Mouse (Mus musculus): ENCODE measurements at regions not wholly inside any gene's neighbourhood (a gene's known extent, or its start where the extent isn't known, plus 50 kb on each side); places are given as distances from the start of the nearest gene placed in this dataset.

GRCm38 (mm10) chr2:171935646-171936325, 107.5 kb downstream of the Cbln4 start:
- DNase-seq (ENCODE audit: extremely low read depth) = no peak
- TF ChIP-seq POLR2AphosphoS2 (IDR thresholded peaks at IDR 0.05; ENCODE audit: low read depth, low read length) (no peak), RCOR1 (conservative IDR thresholded peaks at IDR 0.05; ENCODE audit: low read depth, low read length) (no peak), MAX (IDR thresholded peaks at IDR 0.05; ENCODE audit: low read length) (no peak), PAX5 (IDR thresholded peaks at IDR 0.05; ENCODE audit: low read length) (no peak), SIN3A (IDR thresholded peaks at IDR 0.05; ENCODE audit: low read length) (no peak), POLR2A (IDR thresholded peaks at IDR 0.05; ENCODE audit: low read depth, low read length) (no peak), MEF2A (IDR thresholded peaks at IDR 0.05; ENCODE audit: borderline replicate concordance, low read depth, low read length) (no peak), NRF1 (IDR thresholded peaks at IDR 0.05; ENCODE audit: low read depth, low read length) (no peak), JUN (IDR thresholded peaks at IDR 0.05; ENCODE audit: insufficient read depth, low read depth, low read length) (no peak), ZMIZ1 (IDR thresholded peaks at IDR 0.05; ENCODE audit: low read depth, low read length) (no peak), USF2 (conservative IDR thresholded peaks at IDR 0.05; ENCODE audit: low read depth, low read length) (no peak), ELF1 (IDR thresholded peaks at IDR 0.05; ENCODE audit: low read depth, low read length) (no peak), ZC3H11A (IDR thresholded peaks at IDR 0.05; ENCODE audit: low read depth, low read length) (no peak), CTCF (conservative IDR thresholded peaks at IDR 0.05 in 1 of 2, IDR thresholded peaks at IDR 0.05 in 1 of 2; ENCODE audit: low read depth in 2 of 2, low read length in 2 of 2) (no peak), SMC3 (IDR thresholded peaks at IDR 0.05; ENCODE audit: low read depth, low read length) (no peak), CHD2 (IDR thresholded peaks at IDR 0.05; ENCODE audit: low read length) (no peak), ZNF384 (IDR thresholded peaks at IDR 0.05; ENCODE audit: low read depth, low read length) (no peak), UBTF (IDR thresholded peaks at IDR 0.05; ENCODE audit: low read depth, low read length) (no peak)
- dilution Hi-C loops (cut with MboI; ENCODE audit: extremely low pct_ligation_motif_present, extremely low pct_unique_long_range_greater_than_20kb, low sequenced_read_pairs) = no loop called here
- no peaks in the 10 kb centered on the region for H3K36me3 ChIP-seq (replicated peaks in 1 of 2; ENCODE audit: control insufficient read depth in 1 of 2, insufficient read depth in 1 of 2, low read length in 1 of 2)
- no peak overlapping the region for H3K4me2 ChIP-seq (ENCODE audit: insufficient read depth, low read depth, poor library complexity, severe bottlenecking)
- peaks cover 68% of the 10 kb centered on the region for H3K9me3 ChIP-seq (replicated peaks; ENCODE audit: low read length)
- no peaks in the 10 kb centered on the region for H3K79me2 ChIP-seq (replicated peaks; ENCODE audit: control insufficient read depth, extremely low read depth, insufficient read depth, poor library complexity, severe bottlenecking)
- in situ Hi-C loops (cut with MboI; ENCODE audit: low pct_ligation_motif_present, low pct_unique_long_range_greater_than_20kb, low sequenced_read_pairs) = no loop called here
- no peak overlapping the region for H3K4me3 ChIP-seq (replicated peaks in 1 of 3; ENCODE audit: low read depth in 2 of 3, low read length in 2 of 3, poor library complexity in 1 of 3)
- no peak overlapping the region for H3K9ac ChIP-seq (ENCODE audit: insufficient read depth, low read depth)
- no peaks in the 10 kb centered on the region for H3K4me1 ChIP-seq (ENCODE audit: control insufficient read depth in 1 of 2, insufficient read depth in 2 of 2)
- no peaks in the 10 kb centered on the region for H3K27me3 ChIP-seq (replicated peaks)
- no peak overlapping the region for H3K27ac ChIP-seq (ENCODE audit: insufficient read depth, low read depth)

- no peak for DNase-seq (ENCODE audit: extremely low read depth)
- H3K9ac ChIP-seq (ENCODE audit: insufficient read depth, low read depth) = no peak overlapping the region
- peaks cover 53% of the 10 kb centered on the region for H3K9me3 ChIP-seq (replicated peaks; ENCODE audit: low read length)
- no peak overlapping the region for H3K27ac ChIP-seq (ENCODE audit: insufficient read depth, low read depth)
- no peak overlapping the region for H3K4me2 ChIP-seq (ENCODE audit: insufficient read depth, low read depth, poor library complexity, severe bottlenecking)
- TF ChIP-seq JUN (IDR thresholded peaks at IDR 0.05; ENCODE audit: insufficient read depth, low read depth, low read length) (no peak), GABPA (IDR thresholded peaks at IDR 0.05; ENCODE audit: insufficient replicate concordance, low read depth, low read length) (no peak), TBP (conservative IDR thresholded peaks at IDR 0.05; ENCODE audit: low read depth, low read length) (no peak), ETS1 (conservative IDR thresholded peaks at IDR 0.05; ENCODE audit: low read depth, low read length) (no peak), POLR2AphosphoS2 (IDR thresholded peaks at IDR 0.05; ENCODE audit: low read depth, low read length) (no peak), MXI1 (IDR thresholded peaks at IDR 0.05; ENCODE audit: low read depth, low read length) (no peak), POLR2A (IDR thresholded peaks at IDR 0.05; ENCODE audit: low read depth, low read length) (no peak), RAD21 (IDR thresholded peaks at IDR 0.05; ENCODE audit: low read depth, low read length) (no peak)
- no peaks in the 10 kb centered on the region for H3K36me3 ChIP-seq (replicated peaks in 1 of 2; ENCODE audit: control insufficient read depth in 1 of 2, insufficient read depth in 1 of 2, low read length in 1 of 2)
- in situ Hi-C loops (cut with MboI; ENCODE audit: low pct_ligation_motif_present, low pct_unique_long_range_greater_than_20kb, low sequenced_read_pairs) (no loop called here), dilution Hi-C loops (cut with MboI; ENCODE audit: extremely low pct_ligation_motif_present, extremely low pct_unique_long_range_greater_than_20kb, low sequenced_read_pairs) (no loop called here)
- H3K27me3 ChIP-seq (replicated peaks) = no peaks in the 10 kb centered on the region
- H3K4me1 ChIP-seq (ENCODE audit: control insufficient read depth in 1 of 2, insufficient read depth in 2 of 2) = no peaks in the 10 kb centered on the region
- no peak overlapping the region for H3K4me3 ChIP-seq (replicated peaks in 1 of 3; ENCODE audit: low read depth in 2 of 3, low read length in 2 of 3, poor library complexity in 1 of 3)
- H3K79me2 ChIP-seq (replicated peaks; ENCODE audit: control insufficient read depth, extremely low read depth, insufficient read depth, poor library complexity, severe bottlenecking) = no peaks in the 10 kb centered on the region
Observed at GRCm38 (mm10) chr2:171920960-171921359, 122.3 kb downstream of the Cbln4 start.

Measured in CH12.LX (cell line).